Mouse (Mus musculus): Measurements from ENCODE around the gene Luzp1.

- TF ChIP-seq POLR2A (IDR thresholded peaks at IDR 0.05; ENCODE audit: borderline replicate concordance, insufficient read depth, low read length) (no peak), CTCF (IDR thresholded peaks at IDR 0.05; ENCODE audit: borderline replicate concordance, insufficient read depth, low read depth, low read length) (no peak)
Observed at GRCm38 (mm10) chr4:136553108-136553507, 83.5 kb downstream of the Luzp1 start.
